Mouse (Mus musculus) bone marrow, adult 2 months (tissue): Measurements from ENCODE around the gene Tedc1.

Experiments
- CTCF ChIP-seq: fragments of 200-500 bp; IDR thresholded peaks from 2 replicates; pipeline ENCODE4 v1.5.1; 2011; ENCODE audit warnings: low read length, control low read depth; ENCODE audit not compliant: control insufficient read depth, insufficient read depth
- POLR2A ChIP-seq: fragments of 200-500 bp; IDR thresholded peaks from 2 replicates; pipeline ENCODE4 v1.6.1; 2011; ENCODE audit warnings: low read depth, mild to moderate bottlenecking, control low read depth, low read length, borderline replicate concordance; ENCODE audit not compliant: control insufficient read depth

DNA sequence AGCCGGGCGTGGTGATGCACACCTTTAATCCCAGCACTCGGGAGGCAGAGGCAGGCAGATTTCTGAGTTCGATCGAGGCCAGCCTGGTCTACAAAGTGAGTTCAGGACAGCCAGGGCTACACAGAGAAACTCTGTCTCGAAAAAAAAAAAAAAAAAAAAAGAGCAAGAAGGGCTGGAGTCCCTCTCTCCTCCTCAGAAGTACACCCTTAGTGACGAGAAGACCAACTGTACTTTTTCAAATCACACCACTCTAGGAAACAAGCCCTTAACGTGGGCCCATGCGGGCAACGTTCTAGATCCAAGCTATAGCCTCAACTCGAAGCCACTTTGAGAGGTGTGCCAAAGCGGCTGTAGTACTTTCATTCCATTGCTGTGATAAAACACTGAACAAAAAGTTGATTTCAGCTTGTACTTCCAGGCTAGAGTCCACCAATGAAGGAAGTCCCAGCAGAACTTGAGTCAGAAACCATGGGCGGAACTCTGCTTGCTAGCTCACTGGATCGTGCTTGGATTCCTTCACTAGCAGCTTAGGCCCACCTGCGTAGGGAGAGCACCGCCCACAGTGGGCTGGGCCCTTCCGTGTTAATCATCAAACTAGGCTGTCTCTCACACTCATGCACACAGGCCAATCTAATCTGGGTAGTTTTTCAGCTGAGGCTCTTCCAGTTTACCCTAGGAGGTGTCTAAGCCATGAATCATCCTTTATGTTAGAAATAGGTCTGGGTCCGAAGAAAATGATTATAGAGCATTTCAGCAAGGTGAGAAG lies 20.9 kb downstream of the Tedc1 start:
- TF ChIP-seq POLR2A (no peak), CTCF (no peak)
